Mouse (Mus musculus) neural tube, embryonic 12.5 days (tissue): ENCODE measurements around the gene Cgnl1. TPM values are rescaled to one million over a fixed set of nuclear protein-coding genes. Genes with fewer than 3 reads are reported as not detected.

Experiments used
- ATAC-seq: fragments of 200-750 bp; cut with Nextera tagmentation; 2 replicates; pipeline ENCODE4 v1.8.0; 2017; ENCODE audit warnings: low read depth, mild to moderate bottlenecking, moderate TSS enrichment, moderate library complexity; ENCODE audit not compliant: low FRiP score
- H3K27ac ChIP-seq: fragments of 300-500 bp; sonication (generic); 2 replicates; pipeline ENCODE4 v1.5.1; 2016
- H3K27me3 ChIP-seq: fragments of 300-500 bp; sonication (generic); replicated peaks from 2 replicates; pipeline ENCODE4 v1.6.1; 2016; ENCODE audit warnings: mild to moderate bottlenecking
- H3K36me3 ChIP-seq: fragments of 300-500 bp; sonication (generic); 2 replicates; pipeline ENCODE4 v1.6.1; 2016; ENCODE audit warnings: mild to moderate bottlenecking
- H3K4me1 ChIP-seq: fragments of 300-500 bp; sonication (generic); 2 replicates; pipeline ENCODE4 v1.6.1; 2016
- H3K4me2 ChIP-seq: fragments of 300-500 bp; sonication (generic); replicated peaks from 2 replicates; pipeline ENCODE4 v1.6.1; 2016; ENCODE audit warnings: mild to moderate bottlenecking
- H3K4me3 ChIP-seq: fragments of 300-500 bp; sonication (generic); 2 replicates; pipeline ENCODE4 v1.5.1; 2016
- H3K9ac ChIP-seq: fragments of 300-500 bp; sonication (generic); 2 replicates; pipeline ENCODE4 v1.6.1; 2016; ENCODE audit warnings: mild to moderate bottlenecking
- H3K9me3 ChIP-seq: fragments of 300-500 bp; sonication (generic); 2 replicates; pipeline ENCODE4 v1.6.1; 2016; ENCODE audit warnings: mild to moderate bottlenecking
- WGBS: fragments of 180-500 bp; shearing (Covaris S2); methylation state at CpG from one replicate; pipeline ENCODE4 v1.1.7; 2016; 5-methylcytosine and 5-hydroxymethylcytosine counted together
- polyA plus RNA-seq: library from polyadenylated mRNA; unstranded; fragments of >200 nt; fragmentation: Nextera tagmentation; extraction: Ambion mirVana; gene quantifications from 2 replicates; pipeline ENCODE4 v1.2.1, GENCODE M21; 2016

Cgnl1 gene
- polyA plus RNA-seq, 1 experiment from 2014 or later = 8.6 TPM

GRCm38 (mm10) chr9:71679103-71679815 is 92.1 kb downstream of the Cgnl1 start:
- Histone ChIP-seq H3K4me2 (no peak overlapping the region), H3K27me3 (no peaks in the 10 kb centered on the region), H3K9ac (no peak overlapping the region), H3K36me3 (no peaks in the 10 kb centered on the region), H3K27ac (no peak overlapping the region), H3K4me3 (no peak overlapping the region), H3K9me3 (no peaks in the 10 kb centered on the region), H3K4me1 (peaks cover 5% of the 10 kb centered on the region; the same call in 1 of the 2 replicates)
- 81% methylated on average over 11 of the region's 11 CpGs for WGBS
- ATAC-seq = no peak

GRCm38 (mm10) chr9:71676988-71677688 is 94.3 kb downstream of the Cgnl1 start:
- Histone ChIP-seq H3K9me3 (no peaks in the 10 kb centered on the region), H3K4me1 (peaks cover 5% of the 10 kb centered on the region; the same call in 1 of the 2 replicates), H3K27ac (no peak overlapping the region), H3K4me3 (no peak overlapping the region), H3K36me3 (no peaks in the 10 kb centered on the region), H3K4me2 (no peak overlapping the region), H3K27me3 (no peaks in the 10 kb centered on the region), H3K9ac (no peak overlapping the region)
- no peak for ATAC-seq
- WGBS = 68% methylated on average over 5 of the region's 5 CpGs

- 34% methylated on average over 3 of the region's 3 CpGs for WGBS
- Histone ChIP-seq H3K27me3 (no peaks in the 10 kb centered on the region), H3K36me3 (no peaks in the 10 kb centered on the region), H3K4me3 (no peak overlapping the region), H3K4me1 (peaks cover 5% of the 10 kb centered on the region; the same call in 1 of the 2 replicates), H3K4me2 (no peak overlapping the region), H3K27ac (no peak overlapping the region), H3K9ac (no peak overlapping the region), H3K9me3 (no peaks in the 10 kb centered on the region)
- ATAC-seq = no peak
Measured at GRCm38 (mm10) chr9:71675799-71676414, 95.5 kb downstream of the Cgnl1 start.

- Histone ChIP-seq H3K27me3 (no peaks in the 10 kb centered on the region), H3K4me2 (no peak overlapping the region), H3K36me3 (no peaks in the 10 kb centered on the region), H3K9ac (no peak overlapping the region), H3K27ac (no peak overlapping the region), H3K4me3 (no peak overlapping the region), H3K9me3 (no peaks in the 10 kb centered on the region), H3K4me1 (peaks cover 5% of the 10 kb centered on the region; the same call in 1 of the 2 replicates)
- ATAC-seq = no peak
- WGBS = 77% methylated on average over 2 of the region's 2 CpGs
Measured at GRCm38 (mm10) chr9:71675216-71675615, 96.2 kb downstream of the Cgnl1 start.

GRCm38 (mm10) chr9:71674476-71674875 is 96.9 kb downstream of the Cgnl1 start:
- Histone ChIP-seq H3K4me3 (no peak overlapping the region), H3K4me2 (no peak overlapping the region), H3K27me3 (no peaks in the 10 kb centered on the region), H3K4me1 (peaks cover 5% of the 10 kb centered on the region; the same call in 1 of the 2 replicates), H3K9ac (no peak overlapping the region), H3K36me3 (no peaks in the 10 kb centered on the region), H3K9me3 (no peaks in the 10 kb centered on the region), H3K27ac (no peak overlapping the region)
- WGBS = 48% methylated on average over 5 of the region's 5 CpGs
- ATAC-seq = no peak

- no peak overlapping the region for H3K4me3 ChIP-seq
- 95% methylated on average over 4 of the region's 4 CpGs for WGBS
- H3K9ac ChIP-seq = no peak overlapping the region
- H3K36me3 ChIP-seq = no peaks in the 10 kb centered on the region
- no peak for ATAC-seq
- no peaks in the 10 kb centered on the region for H3K9me3 ChIP-seq
- H3K27me3 ChIP-seq = no peaks in the 10 kb centered on the region
- H3K27ac ChIP-seq = no peak overlapping the region
- H3K4me2 ChIP-seq = no peak overlapping the region
- H3K4me1 ChIP-seq = peaks cover 5% of the 10 kb centered on the region; the same call in 1 of the 2 replicates
Measured at GRCm38 (mm10) chr9:71672495-71672894, 98.9 kb downstream of the Cgnl1 start.

GRCm38 (mm10) chr9:71670677-71671076 is 100.7 kb downstream of the Cgnl1 start:
- Histone ChIP-seq H3K9ac (no peak overlapping the region), H3K4me2 (no peak overlapping the region), H3K36me3 (no peaks in the 10 kb centered on the region), H3K4me1 (no peaks in the 10 kb centered on the region), H3K27me3 (no peaks in the 10 kb centered on the region), H3K9me3 (no peaks in the 10 kb centered on the region), H3K4me3 (no peak overlapping the region), H3K27ac (no peak overlapping the region)
- ATAC-seq = no peak
- 66% methylated on average over 5 of the region's 5 CpGs for WGBS

GRCm38 (mm10) chr9:71667616-71668015 is 103.8 kb downstream of the Cgnl1 start:
- Histone ChIP-seq H3K9me3 (no peaks in the 10 kb centered on the region), H3K4me3 (no peak overlapping the region), H3K27me3 (no peaks in the 10 kb centered on the region), H3K36me3 (no peaks in the 10 kb centered on the region), H3K9ac (no peak overlapping the region), H3K27ac (no peak overlapping the region), H3K4me1 (0 out of 2 replicates have a peak, but pooled peaks cover 3% of the 10 kb centered on the region), H3K4me2 (no peak overlapping the region)
- WGBS = 61% methylated on average over 5 of the region's 5 CpGs
- no peak for ATAC-seq

GRCm38 (mm10) chr9:71666432-71666831 is 105.0 kb downstream of the Cgnl1 start:
- WGBS = 68% methylated on average over 6 of the region's 6 CpGs
- Histone ChIP-seq H3K4me3 (no peak overlapping the region), H3K36me3 (no peaks in the 10 kb centered on the region), H3K9ac (no peak overlapping the region), H3K9me3 (no peaks in the 10 kb centered on the region), H3K27ac (no peak overlapping the region), H3K4me1 (0 out of 2 replicates have a peak, but pooled peaks cover 3% of the 10 kb centered on the region), H3K27me3 (no peaks in the 10 kb centered on the region), H3K4me2 (no peak overlapping the region)
- no peak for ATAC-seq

GRCm38 (mm10) chr9:71665493-71665892 is 105.9 kb downstream of the Cgnl1 start:
- 71% methylated on average over 3 of the region's 3 CpGs for WGBS
- no peak overlapping the region for H3K4me2 ChIP-seq
- H3K36me3 ChIP-seq = no peaks in the 10 kb centered on the region
- no peak overlapping the region for H3K4me3 ChIP-seq
- H3K9me3 ChIP-seq = no peaks in the 10 kb centered on the region
- no peak overlapping the region for H3K27ac ChIP-seq
- 0 out of 2 replicates have a peak, but pooled peaks cover 3% of the 10 kb centered on the region for H3K4me1 ChIP-seq
- H3K9ac ChIP-seq = no peak overlapping the region
- ATAC-seq = no peak
- no peaks in the 10 kb centered on the region for H3K27me3 ChIP-seq

GRCm38 (mm10) chr9:71664855-71665254 is 106.5 kb downstream of the Cgnl1 start:
- H3K4me1 ChIP-seq = 0 out of 2 replicates have a peak, but pooled peaks cover 3% of the 10 kb centered on the region
- ATAC-seq = no peak
- no peak overlapping the region for H3K9ac ChIP-seq
- H3K4me2 ChIP-seq = no peak overlapping the region
- H3K4me3 ChIP-seq = no peak overlapping the region
- no peak overlapping the region for H3K27ac ChIP-seq
- H3K27me3 ChIP-seq = no peaks in the 10 kb centered on the region
- H3K36me3 ChIP-seq = no peaks in the 10 kb centered on the region
- 91% methylated on average over 3 of the region's 3 CpGs for WGBS
- no peaks in the 10 kb centered on the region for H3K9me3 ChIP-seq
